Mouse (Mus musculus) regulatory T cell (primary cell): ENCODE measurements at regions not wholly inside any gene's neighbourhood (a gene's known extent, or its start where the extent isn't known, plus 50 kb on each side); places are given as distances from the start of the nearest gene placed in this dataset.

Experiments used
- in situ Hi-C: fragments of 300-600 bp; cut with MboI, MseI; formaldehyde crosslinking; loops from one replicate; pipeline ENCODE4 v1.15.1; 2025; ENCODE audit warnings: high pct_unique_total_duplicates

- in situ Hi-C loops, result no loop called here
Measured at GRCm38 (mm10) chr1:145379739-145380138, 604.5 kb upstream of the Rgs18 start.

GRCm38 (mm10) chr1:145377031-145377430 lies 601.8 kb upstream of the Rgs18 start:
- in situ Hi-C loops, result no loop called here

- in situ Hi-C loops, result no loop called here
Measured at GRCm38 (mm10) chr1:145376069-145376468, 600.8 kb upstream of the Rgs18 start.

- in situ Hi-C loops, result no loop called here
Measured at GRCm38 (mm10) chr1:145363796-145364195, 588.6 kb upstream of the Rgs18 start.

GRCm38 (mm10) chr1:145344821-145345220 lies 569.6 kb upstream of the Rgs18 start:
- in situ Hi-C loops, result loop anchor here (10.0 kb wide), 1 partner anchor 180 kb away; no protein-coding TSS in a partner anchor

GRCm38 (mm10) chr1:145344356-145344755 lies 569.1 kb upstream of the Rgs18 start:
- in situ Hi-C loops, result loop anchor here (10.0 kb wide), 1 partner anchor 180 kb away; no protein-coding TSS in a partner anchor

- in situ Hi-C loops, result loop anchor here (10.0 kb wide), 1 partner anchor 648 kb away; no protein-coding TSS in a partner anchor
Measured at GRCm38 (mm10) chr1:145336879-145337278, 561.6 kb upstream of the Rgs18 start.

- in situ Hi-C loops, result no loop called here
Measured at GRCm38 (mm10) chr1:145292931-145293330, 517.7 kb upstream of the Rgs18 start.
